Mouse (Mus musculus): ENCODE results near the gene Gmppb. TPM values are rescaled to one million over a fixed set of nuclear protein-coding genes. Genes with fewer than 3 reads are reported as not detected.
A peak's percentile ranks its signal among the peaks of the same experiment; 100 is the strongest.

The Gmppb gene
- polyA plus RNA-seq, 1 experiment: 32.3 TPM

DNA sequence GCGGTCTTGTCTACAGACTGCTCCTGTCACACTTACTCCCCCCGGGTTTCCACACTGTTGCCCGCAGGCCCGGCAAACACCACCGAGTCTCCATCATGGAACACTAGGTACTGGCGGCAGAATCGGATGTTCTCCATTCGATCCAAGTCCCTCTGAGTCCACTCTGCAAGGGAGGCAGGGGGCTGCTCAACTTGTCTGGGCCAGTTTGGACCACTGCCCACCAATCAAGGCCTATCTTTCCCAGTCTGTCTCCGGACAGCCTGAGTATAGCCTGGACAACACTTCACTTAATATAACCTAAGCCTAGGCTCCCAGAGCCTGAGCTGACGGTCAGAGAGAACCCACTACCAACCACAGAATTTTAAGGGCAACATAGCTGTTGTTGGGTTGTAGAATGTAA is 44.5 kb downstream of the Gmppb start:
- H3K4me1 ChIP-seq (ENCODE audit: control insufficient read depth, insufficient read depth, low read length): no peaks in the 10 kb centered on the region
- TF ChIP-seq CTCF (IDR thresholded peaks at IDR 0.05; ENCODE audit: borderline replicate concordance, insufficient read depth, low read length) (no peak), POLR2A (IDR thresholded peaks at IDR 0.05; ENCODE audit: low read depth, low read length) (no peak)
- peak overlapping the region; percentile 81 for H3K4me3 ChIP-seq (ENCODE audit: insufficient read depth, low read length)
- H3K27ac ChIP-seq (ENCODE audit: insufficient read depth, low read length): no peak overlapping the region

DNA sequence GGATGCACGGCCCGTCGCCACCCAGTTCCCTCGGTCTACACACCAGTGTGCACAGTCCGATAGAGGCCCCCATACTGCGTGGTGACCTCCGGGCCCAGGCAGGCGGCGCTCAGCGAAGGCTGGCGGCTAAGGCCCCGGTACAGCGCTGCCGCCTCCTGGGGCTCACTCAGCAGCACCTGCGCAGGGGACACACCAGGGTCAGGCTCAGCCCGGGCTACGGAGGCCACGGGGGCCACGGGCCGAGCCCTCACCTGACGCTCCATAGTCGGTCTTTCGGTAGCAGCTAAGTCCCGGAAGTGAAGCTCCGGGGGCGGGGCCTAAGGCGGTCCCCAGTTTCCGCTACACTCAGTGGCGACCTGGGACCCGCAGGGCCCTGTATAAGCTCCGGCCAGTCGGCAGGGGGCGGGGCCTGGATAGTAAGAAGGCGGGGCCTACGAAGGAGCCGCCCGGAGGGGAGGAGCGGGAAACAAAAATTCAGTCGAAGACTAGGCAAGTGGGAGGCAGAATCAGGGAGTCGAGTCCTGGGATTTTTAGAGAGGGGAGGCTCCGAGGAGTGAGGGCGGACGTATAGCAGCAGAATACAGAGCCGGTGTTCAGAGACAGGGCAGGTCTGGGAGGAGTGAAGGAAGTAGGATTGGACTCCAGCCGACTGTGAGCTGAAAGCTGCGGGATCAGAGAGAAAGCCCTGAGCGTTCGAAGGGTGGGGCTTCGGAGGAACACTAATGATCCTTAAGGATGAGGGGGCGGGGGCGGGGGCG is 45.3 kb downstream of the Gmppb start, which contains the start of gene Apeh:
Apeh (minus strand) TSS at position 423 of the 758 bp plus-strand sequence.
- no peaks in the 10 kb centered on the region for H3K4me1 ChIP-seq (ENCODE audit: control insufficient read depth, insufficient read depth, low read length)
- TF ChIP-seq POLR2A (IDR thresholded peaks at IDR 0.05; ENCODE audit: low read depth, low read length) (peak; percentile 60), CTCF (IDR thresholded peaks at IDR 0.05; ENCODE audit: borderline replicate concordance, insufficient read depth, low read length) (no peak)
- H3K27ac ChIP-seq (ENCODE audit: insufficient read depth, low read length): peak within 1 kb of the TSS; percentile 51; the same call in 1 of the 2 replicates

DNA sequence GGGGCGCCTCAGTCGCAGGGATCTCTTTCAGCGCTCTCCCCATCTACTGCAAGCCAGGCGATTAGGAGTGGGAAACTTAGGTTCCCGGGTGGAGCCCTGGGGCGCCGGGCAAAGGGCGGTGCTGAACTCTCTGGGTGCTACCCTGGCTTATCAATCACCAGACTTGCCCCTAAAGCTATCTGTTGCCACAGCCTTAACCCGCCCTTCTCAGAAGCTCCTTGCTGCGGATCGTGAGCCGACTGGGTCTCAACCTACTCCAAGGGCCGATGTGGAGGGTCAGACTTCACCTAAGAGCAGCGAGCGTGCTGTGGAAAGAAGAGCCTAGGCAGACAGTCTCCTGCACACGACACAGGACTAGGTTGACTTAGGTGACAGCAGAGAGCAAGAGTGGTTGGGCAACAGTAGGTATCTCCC is 46.0 kb downstream of the Gmppb start:
- Histone ChIP-seq H3K4me1 (ENCODE audit: control insufficient read depth, insufficient read depth, low read length) (no peaks in the 10 kb centered on the region), H3K4me3 (ENCODE audit: insufficient read depth, low read length) (peak overlapping the region; percentile 81), H3K27ac (ENCODE audit: insufficient read depth, low read length) (no peak overlapping the region)
- no peak; the same call in 1 of the 2 replicates for TF ChIP-seq POLR2A (IDR thresholded peaks at IDR 0.05; ENCODE audit: low read depth, low read length)
- TF ChIP-seq CTCF (IDR thresholded peaks at IDR 0.05; ENCODE audit: borderline replicate concordance, insufficient read depth, low read length): no peak

More for the DNA sequence above, 45.3 kb downstream of the Gmppb start, which contains the start of gene Apeh:
- H3K4me3 ChIP-seq (ENCODE audit: insufficient read depth, low read length): peak within 1 kb of the TSS; percentile 81

DNA sequence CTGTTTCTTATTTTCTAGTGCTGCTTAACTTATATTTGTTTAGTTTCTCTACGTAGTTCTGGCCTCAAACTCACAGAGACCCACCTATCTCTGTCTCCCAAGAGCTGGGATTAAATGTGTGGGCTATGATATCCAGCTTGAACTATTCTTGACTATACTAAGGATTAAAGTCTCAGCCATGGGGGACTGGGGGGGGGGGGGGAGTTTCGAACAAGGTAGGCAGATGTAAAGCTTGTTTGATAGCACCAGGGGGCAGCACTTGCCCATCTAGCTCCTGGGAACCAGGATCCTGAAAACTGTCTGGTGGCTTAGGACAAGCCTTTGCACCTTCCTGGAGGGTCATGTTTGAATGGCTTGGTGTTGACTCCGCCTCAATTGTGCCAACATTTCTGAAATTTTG is 46.5 kb downstream of the Gmppb start:
- no peak overlapping the region for H3K27ac ChIP-seq (ENCODE audit: insufficient read depth, low read length)
- no peaks in the 10 kb centered on the region for H3K4me1 ChIP-seq (ENCODE audit: control insufficient read depth, insufficient read depth, low read length)
- TF ChIP-seq POLR2A (IDR thresholded peaks at IDR 0.05; ENCODE audit: low read depth, low read length) (no peak), CTCF (IDR thresholded peaks at IDR 0.05; ENCODE audit: borderline replicate concordance, insufficient read depth, low read length) (peak; percentile 65; the same call in 1 of the 2 replicates)
- peak overlapping the region; percentile 81 for H3K4me3 ChIP-seq (ENCODE audit: insufficient read depth, low read length)

DNA sequence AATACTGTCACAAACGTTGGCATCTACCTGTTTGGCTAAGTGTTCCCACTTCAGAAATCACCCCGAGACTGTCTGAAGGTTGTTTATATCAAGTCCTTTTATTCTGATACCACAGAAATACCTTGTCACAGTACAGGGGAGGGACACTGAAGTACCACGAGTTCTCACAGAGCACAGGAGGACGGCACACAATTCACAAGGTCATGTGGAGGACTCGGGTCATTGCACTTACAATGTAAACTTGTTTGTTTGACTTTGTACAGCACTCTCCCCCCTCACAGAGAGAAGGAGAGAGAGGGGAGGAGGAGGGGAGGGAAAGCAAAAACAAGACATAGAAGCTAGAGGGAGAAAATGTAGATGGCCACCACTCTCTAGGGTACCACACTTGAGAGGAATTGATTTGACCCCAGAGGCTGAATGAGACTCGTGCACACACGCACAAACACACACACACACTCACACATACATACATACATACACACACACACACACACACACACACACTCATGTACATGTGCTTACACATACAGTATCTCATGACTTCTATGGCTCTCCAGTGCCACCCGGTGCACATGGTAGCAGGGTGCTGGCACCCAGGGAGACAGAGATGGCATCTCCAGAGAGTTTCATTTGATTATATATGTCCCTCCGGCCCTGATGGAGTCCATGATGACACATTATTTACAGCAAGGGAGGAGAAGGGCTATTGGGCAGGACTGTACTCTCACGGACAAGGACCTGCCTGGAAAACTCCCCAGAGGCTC is 47.1 kb downstream of the Gmppb start:
- Histone ChIP-seq H3K4me3 (ENCODE audit: insufficient read depth, low read length) (no peak overlapping the region), H3K4me1 (ENCODE audit: control insufficient read depth, insufficient read depth, low read length) (no peaks in the 10 kb centered on the region), H3K27ac (ENCODE audit: insufficient read depth, low read length) (no peak overlapping the region)
- TF ChIP-seq POLR2A (IDR thresholded peaks at IDR 0.05; ENCODE audit: low read depth, low read length): no peak
- no peak for TF ChIP-seq CTCF (IDR thresholded peaks at IDR 0.05; ENCODE audit: borderline replicate concordance, insufficient read depth, low read length)

DNA sequence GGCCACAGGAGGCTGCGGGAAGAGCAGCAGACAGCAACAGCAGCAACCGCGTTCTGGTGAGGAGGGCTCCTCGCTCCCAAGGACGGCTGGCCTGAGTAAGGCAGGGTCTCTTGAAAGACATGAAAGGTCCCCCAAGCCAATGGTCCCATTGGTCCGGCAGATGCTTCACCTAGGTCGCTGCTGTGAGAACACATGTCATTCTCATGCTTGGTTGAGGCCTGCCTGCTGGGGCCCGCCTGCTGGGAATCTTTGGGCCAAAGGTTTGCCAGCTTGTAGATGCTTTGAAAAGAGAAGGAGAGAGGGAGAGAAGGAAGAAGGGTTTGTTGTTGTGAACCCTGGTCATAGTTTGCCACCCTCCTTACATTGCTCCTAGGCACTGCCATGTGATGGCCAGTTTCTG is 50.6 kb downstream of the Gmppb start:
- TF ChIP-seq CTCF (IDR thresholded peaks at IDR 0.05; ENCODE audit: borderline replicate concordance, insufficient read depth, low read length): no peak
- no peak for TF ChIP-seq POLR2A (IDR thresholded peaks at IDR 0.05; ENCODE audit: low read depth, low read length)
- H3K27ac ChIP-seq (ENCODE audit: insufficient read depth, low read length): no peak overlapping the region
- H3K4me3 ChIP-seq (ENCODE audit: insufficient read depth, low read length): no peak overlapping the region
- H3K4me1 ChIP-seq (ENCODE audit: control insufficient read depth, insufficient read depth, low read length): no peaks in the 10 kb centered on the region

Other genes starting within 250 kb of the Gmppb start
- gene Rbm6, start 176.0 kb upstream of the Gmppb start, polyA plus RNA-seq (2011; ENCODE audit: insufficient read length, low read depth, missing spikeins): 83.3 and 87.1 TPM in 2 replicates
- gene Mon1a, start 161.1 kb upstream of the Gmppb start, polyA plus RNA-seq (2011; ENCODE audit: insufficient read length, low read depth, missing spikeins): 6.4 and 8.7 TPM in 2 replicates
- 0.61 and 1.6 TPM in 2 replicates for gene Mst1r, start 142.4 kb upstream of the Gmppb start, polyA plus RNA-seq (2011; ENCODE audit: insufficient read length, low read depth, missing spikeins)
- not detected in 2 replicates for gene Actl11, start 120.8 kb upstream of the Gmppb start, polyA plus RNA-seq (2011; ENCODE audit: insufficient read length, low read depth, missing spikeins)
- gene Camkv, start 113.6 kb upstream of the Gmppb start, polyA plus RNA-seq (2011; ENCODE audit: insufficient read length, low read depth, missing spikeins): not detected in 2 replicates
- gene Traip, start 99.1 kb upstream of the Gmppb start, polyA plus RNA-seq (2011; ENCODE audit: insufficient read length, low read depth, missing spikeins): 11.1 and 13.5 TPM in 2 replicates
- 18.8 and 27.3 TPM in 2 replicates for gene Uba7, start 73.7 kb upstream of the Gmppb start, polyA plus RNA-seq (2011; ENCODE audit: insufficient read length, low read depth, missing spikeins)
- gene Gm20661, start 66.2 kb upstream of the Gmppb start, polyA plus RNA-seq (2011; ENCODE audit: insufficient read length, low read depth, missing spikeins): 0.75 and 1.2 TPM in 2 replicates
- gene Inka1, start 63.4 kb upstream of the Gmppb start, polyA plus RNA-seq (2011; ENCODE audit: insufficient read length, low read depth, missing spikeins): 15.0 and 21.0 TPM in 2 replicates
- 2.1 and 4.0 TPM in 2 replicates for gene Cdhr4, start 56.7 kb upstream of the Gmppb start, polyA plus RNA-seq (2011; ENCODE audit: insufficient read length, low read depth, missing spikeins)
- not detected in 2 replicates for gene Gm20662, start 52.9 kb upstream of the Gmppb start, polyA plus RNA-seq (2011; ENCODE audit: insufficient read length, low read depth, missing spikeins)
- gene Ip6k1, start 46.7 kb upstream of the Gmppb start, polyA plus RNA-seq (2011; ENCODE audit: insufficient read length, low read depth, missing spikeins): 54.9 and 57.9 TPM in 2 replicates
- gene Amigo3, start 3.9 kb downstream of the Gmppb start, polyA plus RNA-seq (2011; ENCODE audit: insufficient read length, low read depth, missing spikeins): 3.0 and 3.4 TPM in 2 replicates
- not detected in 2 replicates for gene Mst1, start 31.2 kb downstream of the Gmppb start, polyA plus RNA-seq (2011; ENCODE audit: insufficient read length, low read depth, missing spikeins)
- 26.4 and 31.4 TPM in 2 replicates for gene Rnf123, start 34.1 kb downstream of the Gmppb start, polyA plus RNA-seq (2011; ENCODE audit: insufficient read length, low read depth, missing spikeins)
- gene Apeh, start 45.4 kb downstream of the Gmppb start, polyA plus RNA-seq (2011; ENCODE audit: insufficient read length, low read depth, missing spikeins): 53.4 and 63.9 TPM in 2 replicates
- 0.08 and 0.25 TPM in 2 replicates for gene Bsn, start 141.1 kb downstream of the Gmppb start, polyA plus RNA-seq (2011; ENCODE audit: insufficient read length, low read depth, missing spikeins)
- gene Dag1, start 214.7 kb downstream of the Gmppb start, polyA plus RNA-seq (2011; ENCODE audit: insufficient read length, low read depth, missing spikeins): 102 and 109 TPM in 2 replicates
- gene Nicn1, start 241.2 kb downstream of the Gmppb start, polyA plus RNA-seq (2011; ENCODE audit: insufficient read length, low read depth, missing spikeins): 36.5 and 49.6 TPM in 2 replicates
- 2.6 and 3.7 TPM in 2 replicates for gene Amt, start 247.6 kb downstream of the Gmppb start, polyA plus RNA-seq (2011; ENCODE audit: insufficient read length, low read depth, missing spikeins)

Measured in embryonic fibroblast, embryonic 13.5 days (primary cell).